In genomic region chr14:30624277-30624721, GRCm38 (mm10) we compare ENCODE assay signal across 8 mouse cellular contexts. TPM values are rescaled to one million over a fixed set of nuclear protein-coding genes. Genes with fewer than 3 reads are reported as not detected.
DNase-seq lines count a peak whose midpoint lies in the region; ATAC-seq and TF ChIP-seq lines count a peak whose summit lies in the region.

No protein-coding gene starts in this region.

- peak overlapping the region; percentile 67; the same call in 1 of the 2 replicates for H3K27ac ChIP-seq in liver, embryonic 13.5 days
- peak overlapping the region; percentile 92 for H3K27ac ChIP-seq in stomach, postnatal 0 days (replicated peaks)

- H3K4me1 ChIP-seq in liver, embryonic 13.5 days (replicated peaks), result peaks cover 72% of the 10 kb centered on the region
- H3K4me1 ChIP-seq in stomach, postnatal 0 days (replicated peaks; ENCODE audit: control insufficient read depth, insufficient read depth), result peaks cover 2% of the 10 kb centered on the region; the same call in 1 of the 2 replicates

- TF ChIP-seq CTCF in stomach, postnatal 0 days (IDR thresholded peaks at IDR 0.05; ENCODE audit: low read depth), result peak; percentile 68

- 29% methylated on average over 8 of the region's 8 CpGs for WGBS in liver, embryonic 13.5 days (ENCODE audit: insufficient replicate concordance)
- WGBS in stomach, postnatal 0 days, result 42% methylated on average over 8 of the region's 8 CpGs

- H3K9me3 ChIP-seq in liver, embryonic 13.5 days (replicated peaks), result no peaks in the 10 kb centered on the region
- H3K9me3 ChIP-seq in stomach, postnatal 0 days (ENCODE audit: control insufficient read depth, low read length), result no peaks in the 10 kb centered on the region

- no peaks in the 10 kb centered on the region for H3K27me3 ChIP-seq in liver, embryonic 13.5 days
- H3K27me3 ChIP-seq in stomach, postnatal 0 days (ENCODE audit: control insufficient read depth, insufficient read depth, low read length), result no peaks in the 10 kb centered on the region

- DNase-seq in adrenal gland, postnatal 10 days, result peak; percentile 36
- DNase-seq in adrenal gland, adult 8-10 months, result no peak
- DNase-seq in urinary bladder, adult 18-20 months (ENCODE audit: low spot score in 2 of 2), result peak; percentile 29 to 32
- no peak for DNase-seq in urinary bladder, adult 2 months (ENCODE audit: low spot score)
- no peak for DNase-seq in liver, embryonic 13.5 days
- DNase-seq in stomach, postnatal 0 days (ENCODE audit: low spot score), result peak; percentile 77
- no peak for DNase-seq in right cerebral cortex, postnatal 36 days (ENCODE audit: low spot score in 2 of 2)
- no peak for DNase-seq in left cerebral cortex, postnatal 10 days (ENCODE audit: extremely low spot score in 1 of 2, low spot score in 2 of 2)

- H3K4me2 ChIP-seq in liver, embryonic 13.5 days, result peak overlapping the region; percentile 98
- H3K4me2 ChIP-seq in stomach, postnatal 0 days (replicated peaks; ENCODE audit: low read depth), result peak overlapping the region; percentile 73

- H3K36me3 ChIP-seq in liver, embryonic 13.5 days, result no peaks in the 10 kb centered on the region
- no peaks in the 10 kb centered on the region for H3K36me3 ChIP-seq in stomach, postnatal 0 days (ENCODE audit: control insufficient read depth, insufficient read depth, low read length)

- intact Hi-C loops in left cerebral cortex, postnatal 10 days (cut with DNase I), result no loop called here

- H3K9ac ChIP-seq in liver, embryonic 13.5 days, result peak overlapping the region; percentile 83; the same call in 1 of the 2 replicates
- H3K9ac ChIP-seq in stomach, postnatal 0 days (ENCODE audit: low read length), result peak overlapping the region; percentile 89; the same call in 1 of the 2 replicates

- peak overlapping the region; percentile 79 for H3K4me3 ChIP-seq in liver, embryonic 13.5 days (replicated peaks)
- H3K4me3 ChIP-seq in stomach, postnatal 0 days (ENCODE audit: low read depth, low read length), result peak overlapping the region; percentile 85

- TF ChIP-seq EP300 in stomach, postnatal 0 days (optimal IDR thresholded peaks at IDR 0.05), result no peak

- no peak for ATAC-seq in liver, embryonic 13.5 days (ENCODE audit: low read depth)
- ATAC-seq in stomach, postnatal 0 days (ENCODE audit: low FRiP score, low TSS enrichment), result peak; percentile 59

RNA-seq across cellular contexts. Expression of gene Prkcd, which starts 1.7 kb away (rescaled TPM):
- 100 to 1,000 TPM in 1 of 2 experiments, 10 to 100 TPM in 1; 80.9 to 129 TPM for total RNA-seq in adrenal gland, postnatal 10 days (2021)
- 100 to 1,000 TPM; 118 to 213 (median 160) TPM for total RNA-seq in adrenal gland, adult 8-10 months (2022)
- polyA plus RNA-seq in urinary bladder, adult 2 months (2012; rRNA removed), result 85.8 and 105 TPM in 2 replicates
- 16.0 and 16.3 TPM in 2 replicates for polyA plus RNA-seq in liver, embryonic 13.5 days (2015; fragmentation: Nextera tagmentation; extraction: Ambion mirVana)
- 62.8 and 72.3 TPM in 2 replicates for polyA plus RNA-seq in stomach, postnatal 0 days (2015; fragmentation: Nextera tagmentation; extraction: Ambion mirVana)
- 10 to 100 TPM; 17.1 to 19.4 TPM for total RNA-seq in left cerebral cortex, postnatal 10 days (2021)

RNA-seq across cellular contexts. Expression of gene Rft1, which starts 29.9 kb away (rescaled TPM):
- 10 to 100 TPM; 21.2 to 24.2 TPM for total RNA-seq in adrenal gland, postnatal 10 days (2021)
- 10 to 100 TPM; 31.0 to 39.7 (median 33.2) TPM for total RNA-seq in adrenal gland, adult 8-10 months (2022)
- polyA plus RNA-seq in urinary bladder, adult 2 months (2012; rRNA removed), result 17.2 and 17.6 TPM in 2 replicates
- polyA plus RNA-seq in liver, embryonic 13.5 days (2015; fragmentation: Nextera tagmentation; extraction: Ambion mirVana), result 5.1 and 5.4 TPM in 2 replicates
- polyA plus RNA-seq in stomach, postnatal 0 days (2015; fragmentation: Nextera tagmentation; extraction: Ambion mirVana), result 12.1 and 12.3 TPM in 2 replicates
- 10 to 100 TPM; 11.0 to 12.0 TPM for total RNA-seq in left cerebral cortex, postnatal 10 days (2021)

Comparison
In these comparisons a context has a peak if more than half of its experiments do, and no peak if none do; other contexts are left out.
1. DNase-seq: peak in adrenal gland, postnatal 10 days (single experiment), urinary bladder, adult 18-20 months (2 of 2) and stomach, postnatal 0 days (single experiment); none in adrenal gland, adult 8-10 months (single experiment), urinary bladder, adult 2 months (single experiment), liver, embryonic 13.5 days (single experiment), right cerebral cortex, postnatal 36 days (0 of 2) and left cerebral cortex, postnatal 10 days (0 of 2).
2. RNA of gene Prkcd, which starts 1.7 kb away (total RNA-seq): 118 to 213 TPM in adrenal gland, adult 8-10 months and 80.9 to 129 TPM in adrenal gland, postnatal 10 days; 17.1 to 19.4 TPM in left cerebral cortex, postnatal 10 days; every median in the first group is over 4 times any median in the second.